In the genomic region with DNA sequence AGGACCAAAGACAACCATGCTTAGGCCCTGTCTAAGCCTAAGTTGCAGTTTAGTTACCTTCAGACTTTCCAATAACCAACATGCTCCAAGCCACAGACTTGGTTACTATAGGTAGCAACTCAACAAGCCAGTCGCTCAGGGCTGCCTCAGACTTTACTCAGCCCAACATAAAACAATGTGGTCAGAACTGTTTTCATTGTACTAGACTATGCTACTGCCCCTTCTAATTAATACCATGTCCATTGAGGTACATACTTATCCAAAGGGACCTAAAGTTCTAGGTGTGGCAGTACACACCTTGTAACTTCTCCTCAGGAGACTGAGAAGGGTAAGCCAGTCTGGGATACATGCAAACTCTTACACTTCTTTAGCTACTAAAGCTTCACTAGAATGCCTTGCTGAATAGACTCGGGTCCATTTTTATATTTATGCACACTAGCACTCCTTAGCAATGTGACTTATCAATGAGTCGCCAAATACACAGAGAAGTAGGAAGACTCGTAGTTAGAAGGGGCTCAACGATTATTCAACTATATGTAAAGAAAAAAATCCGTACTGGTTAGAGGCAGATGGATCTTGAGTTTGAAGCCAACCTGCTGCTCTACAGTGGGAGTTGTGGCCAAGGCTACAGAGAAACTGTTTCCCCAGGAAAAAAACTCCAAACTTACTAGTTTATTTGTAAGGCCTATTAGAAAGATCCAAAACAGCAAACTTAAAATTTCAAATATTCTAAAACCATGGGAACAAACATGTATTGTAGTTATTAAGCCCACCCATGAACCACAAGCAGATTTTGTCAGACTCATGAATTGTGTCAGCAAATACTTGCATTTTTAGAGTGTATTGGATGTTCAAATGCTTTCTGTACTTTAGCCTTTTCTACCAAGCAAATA, we compare ENCODE assay signal across 8 mouse cellular contexts. TPM values are rescaled to one million over a fixed set of nuclear protein-coding genes. Genes with fewer than 3 reads are reported as not detected.
A peak's percentile ranks its signal among the peaks of the same experiment; 100 is the strongest.
DNase-seq lines count a peak whose midpoint lies in the region; ATAC-seq and TF ChIP-seq lines count a peak whose summit lies in the region.

No protein-coding gene starts in this region.

- ATAC-seq in heart, postnatal 0 days (ENCODE audit: insufficient read depth, low read depth) = no peak
- no peak for ATAC-seq in hindbrain, embryonic 14.5 days (ENCODE audit: low FRiP score)
- ATAC-seq in midbrain, embryonic 16.5 days = no peak

- peak overlapping the region; percentile 51 for H3K4me2 ChIP-seq in heart, postnatal 0 days (ENCODE audit: low read depth, low read length)
- H3K4me2 ChIP-seq in hindbrain, embryonic 14.5 days (replicated peaks) = peak overlapping the region; percentile 90
- peak overlapping the region; percentile 87 for H3K4me2 ChIP-seq in midbrain, embryonic 16.5 days (ENCODE audit: low read length)

- no peak; the same call in 1 of the 2 replicates for TF ChIP-seq EP300 in heart, postnatal 0 days (IDR thresholded peaks at IDR 0.05; ENCODE audit: low read depth)

- H3K9me3 ChIP-seq in heart, postnatal 0 days (replicated peaks; ENCODE audit: control insufficient read depth, low read length) = no peaks in the 10 kb centered on the region
- no peaks in the 10 kb centered on the region for H3K9me3 ChIP-seq in hindbrain, embryonic 14.5 days (ENCODE audit: control insufficient read depth, low read length)
- H3K9me3 ChIP-seq in midbrain, embryonic 16.5 days (replicated peaks; ENCODE audit: control insufficient read depth, low read length, poor library complexity, severe bottlenecking) = no peaks in the 10 kb centered on the region

- WGBS in heart, postnatal 0 days = 75% methylated on average over 6 of the region's 6 CpGs
- 84% methylated on average over 6 of the region's 6 CpGs for WGBS in hindbrain, embryonic 14.5 days
- WGBS in midbrain, embryonic 16.5 days = 81% methylated on average over 6 of the region's 6 CpGs

- TF ChIP-seq CTCF in heart, postnatal 0 days (IDR thresholded peaks at IDR 0.05; ENCODE audit: low read depth) = no peak

- intact Hi-C loops in heart, postnatal 10 days (cut with DNase I) = no loop called here
- intact Hi-C loops in left cerebral cortex, postnatal 25 days (cut with DNase I) = no loop called here

- H3K36me3 ChIP-seq in heart, postnatal 0 days (replicated peaks; ENCODE audit: control insufficient read depth, insufficient read depth, low read length) = peaks cover 22% of the 10 kb centered on the region
- H3K36me3 ChIP-seq in hindbrain, embryonic 14.5 days (replicated peaks; ENCODE audit: control insufficient read depth, insufficient read depth) = peaks cover 33% of the 10 kb centered on the region
- peaks cover 6% of the 10 kb centered on the region; the same call in 1 of the 2 replicates for H3K36me3 ChIP-seq in midbrain, embryonic 16.5 days (ENCODE audit: control insufficient read depth, insufficient read depth, low read length)

- no peak for DNase-seq in heart, postnatal 0 days (ENCODE audit: low spot score)
- DNase-seq in heart, postnatal 10 days = no peak
- DNase-seq in NIH3T3 (ENCODE audit: low read depth) = peak; percentile 75
- DNase-seq in hindbrain, embryonic 14.5 days (ENCODE audit: low spot score) = no peak
- DNase-seq in ovary, postnatal 14 days (ENCODE audit: low spot score) = no peak
- no peak for DNase-seq in left cerebral cortex, postnatal 25 days (ENCODE audit: low spot score in 2 of 2)
- no peak for DNase-seq in thymus, postnatal 4 days

- no peak overlapping the region for H3K9ac ChIP-seq in heart, postnatal 0 days (replicated peaks; ENCODE audit: low read depth, low read length)
- peak overlapping the region; percentile 35; the same call in 1 of the 2 replicates for H3K9ac ChIP-seq in hindbrain, embryonic 14.5 days
- H3K9ac ChIP-seq in midbrain, embryonic 16.5 days (ENCODE audit: low read depth, low read length) = no peak overlapping the region

- no peaks in the 10 kb centered on the region for H3K27me3 ChIP-seq in heart, postnatal 0 days (ENCODE audit: control insufficient read depth, insufficient read depth, low read length)
- H3K27me3 ChIP-seq in hindbrain, embryonic 14.5 days (ENCODE audit: control insufficient read depth, insufficient read depth, low read length) = no peaks in the 10 kb centered on the region
- H3K27me3 ChIP-seq in midbrain, embryonic 16.5 days (ENCODE audit: control insufficient read depth, insufficient read depth, low read depth, low read length) = no peaks in the 10 kb centered on the region

- H3K27ac ChIP-seq in heart, postnatal 0 days (ENCODE audit: low read depth) = no peak overlapping the region
- H3K27ac ChIP-seq in hindbrain, embryonic 14.5 days = no peak overlapping the region
- 0 out of 2 replicates have a peak overlapping the region, but pooled peaks have one; percentile 7 for H3K27ac ChIP-seq in midbrain, embryonic 16.5 days (ENCODE audit: low read length)

- H3K4me1 ChIP-seq in heart, postnatal 0 days (ENCODE audit: control insufficient read depth, insufficient read depth) = no peaks in the 10 kb centered on the region; the same call in 1 of the 2 replicates
- peaks cover 16% of the 10 kb centered on the region for H3K4me1 ChIP-seq in hindbrain, embryonic 14.5 days (replicated peaks; ENCODE audit: control insufficient read depth, insufficient read depth, low read length)
- peaks cover 17% of the 10 kb centered on the region for H3K4me1 ChIP-seq in midbrain, embryonic 16.5 days (ENCODE audit: control insufficient read depth, insufficient read depth, low read length)

- peak overlapping the region; percentile 35 for H3K4me3 ChIP-seq in heart, postnatal 0 days (ENCODE audit: low read depth, low read length)
- peak overlapping the region; percentile 92 for H3K4me3 ChIP-seq in hindbrain, embryonic 14.5 days (replicated peaks; ENCODE audit: low read length)
- H3K4me3 ChIP-seq in midbrain, embryonic 16.5 days (ENCODE audit: low read depth, low read length) = peak overlapping the region; percentile 20

RNA-seq across cellular contexts. Expression of gene H3f3b, which starts 6.2 kb away (rescaled TPM):
- total RNA-seq in heart, postnatal 0 days (2014; rRNA removed; ENCODE audit: low replicate concordance) = 365 and 410 TPM in 2 replicates
- polyA plus RNA-seq in heart, postnatal 0 days (2015; fragmentation: Nextera tagmentation; extraction: Ambion mirVana) = 518 and 561 TPM in 2 replicates
- 100 to 1,000 TPM; 338 to 393 TPM for total RNA-seq in heart, postnatal 10 days (2021)
- polyA plus RNA-seq in hindbrain, embryonic 14.5 days (2014; fragmentation: Nextera tagmentation; extraction: Ambion mirVana) = 1,746 and 2,054 TPM in 2 replicates
- 2,051 and 2,173 TPM in 2 replicates for polyA plus RNA-seq in midbrain, embryonic 16.5 days (2015; fragmentation: Nextera tagmentation; extraction: Ambion mirVana)
- total RNA-seq in left cerebral cortex, postnatal 25 days (2021) = 100 to 1,000 TPM; 225 to 260 TPM

RNA-seq across cellular contexts. Expression of gene Unk, which starts 8.5 kb away (rescaled TPM):
- total RNA-seq in heart, postnatal 0 days (2014; rRNA removed; ENCODE audit: low replicate concordance) = 23.1 and 26.1 TPM in 2 replicates
- polyA plus RNA-seq in heart, postnatal 0 days (2015; fragmentation: Nextera tagmentation; extraction: Ambion mirVana) = 8.4 and 9.5 TPM in 2 replicates
- 10 to 100 TPM; 16.3 to 17.0 TPM for total RNA-seq in heart, postnatal 10 days (2021)
- polyA plus RNA-seq in hindbrain, embryonic 14.5 days (2014; fragmentation: Nextera tagmentation; extraction: Ambion mirVana) = 25.6 and 29.3 TPM in 2 replicates
- 36.4 and 36.6 TPM in 2 replicates for polyA plus RNA-seq in midbrain, embryonic 16.5 days (2015; fragmentation: Nextera tagmentation; extraction: Ambion mirVana)
- total RNA-seq in left cerebral cortex, postnatal 25 days (2021) = 10 to 100 TPM; 20.7 to 21.7 TPM

RNA-seq across cellular contexts. Expression of gene Galk1, which starts 9.1 kb away (rescaled TPM):
- total RNA-seq in heart, postnatal 0 days (2014; rRNA removed; ENCODE audit: low replicate concordance) = 90.4 and 98.3 TPM in 2 replicates
- polyA plus RNA-seq in heart, postnatal 0 days (2015; fragmentation: Nextera tagmentation; extraction: Ambion mirVana) = 86.3 and 88.4 TPM in 2 replicates
- total RNA-seq in heart, postnatal 10 days (2021) = 10 to 100 TPM; 31.7 to 33.1 TPM
- 48.6 and 54.4 TPM in 2 replicates for polyA plus RNA-seq in hindbrain, embryonic 14.5 days (2014; fragmentation: Nextera tagmentation; extraction: Ambion mirVana)
- polyA plus RNA-seq in midbrain, embryonic 16.5 days (2015; fragmentation: Nextera tagmentation; extraction: Ambion mirVana) = 57.2 and 64.1 TPM in 2 replicates
- total RNA-seq in left cerebral cortex, postnatal 25 days (2021) = 10 to 100 TPM; 14.7 to 18.7 TPM

RNA-seq across cellular contexts. Expression of gene Itgb4, which starts 47.1 kb away (rescaled TPM):
- 1.1 and 1.5 TPM in 2 replicates for total RNA-seq in heart, postnatal 0 days (2014; rRNA removed; ENCODE audit: low replicate concordance)
- polyA plus RNA-seq in heart, postnatal 0 days (2015; fragmentation: Nextera tagmentation; extraction: Ambion mirVana) = 0.85 and 1.1 TPM in 2 replicates
- 1 to 10 TPM; 4.8 to 5.5 TPM for total RNA-seq in heart, postnatal 10 days (2021)
- 1.5 and 1.6 TPM in 2 replicates for polyA plus RNA-seq in hindbrain, embryonic 14.5 days (2014; fragmentation: Nextera tagmentation; extraction: Ambion mirVana)
- 0.57 and 0.64 TPM in 2 replicates for polyA plus RNA-seq in midbrain, embryonic 16.5 days (2015; fragmentation: Nextera tagmentation; extraction: Ambion mirVana)
- 1 to 10 TPM; 3.7 to 6.6 TPM for total RNA-seq in left cerebral cortex, postnatal 25 days (2021)

RNA-seq across cellular contexts. Expression of gene Unc13d, which starts 56.2 kb away (rescaled TPM):
- total RNA-seq in heart, postnatal 0 days (2014; rRNA removed; ENCODE audit: low replicate concordance) = 0.27 and 2.7 TPM in 2 replicates
- 0.42 and 0.47 TPM in 2 replicates for polyA plus RNA-seq in heart, postnatal 0 days (2015; fragmentation: Nextera tagmentation; extraction: Ambion mirVana)
- total RNA-seq in heart, postnatal 10 days (2021) = 1 to 10 TPM in 1 of 2 experiments, under 1 TPM in 1; 0.52 to 1.0 TPM
- polyA plus RNA-seq in hindbrain, embryonic 14.5 days (2014; fragmentation: Nextera tagmentation; extraction: Ambion mirVana) = 0.75 and 0.83 TPM in 2 replicates
- 0.78 and 0.93 TPM in 2 replicates for polyA plus RNA-seq in midbrain, embryonic 16.5 days (2015; fragmentation: Nextera tagmentation; extraction: Ambion mirVana)
- total RNA-seq in left cerebral cortex, postnatal 25 days (2021) = 1 to 10 TPM in 1 of 2 experiments, under 1 TPM in 1; 0.82 to 1.0 TPM

Comparison
In these comparisons a context has a peak if more than half of its experiments do, and no peak if none do; other contexts are left out.
1. H3K4me3 ChIP-seq: peak in every context shown above with its lines; median percentile 92 in hindbrain, embryonic 14.5 days; 35 in heart, postnatal 0 days; 20 in midbrain, embryonic 16.5 days.